Mouse (Mus musculus) mesoderm, embryonic 11.5 days (tissue): ENCODE measurements at regions not wholly inside any gene's neighbourhood (a gene's known extent, or its start where the extent isn't known, plus 50 kb on each side); places are given as distances from the start of the nearest gene placed in this dataset.

Source experiments
- DNase-seq: peaks from one replicate; pipeline ENCODE4 v3.0.0-alpha.2; 2012; ENCODE audit warnings: low read depth, low spot score

DNA sequence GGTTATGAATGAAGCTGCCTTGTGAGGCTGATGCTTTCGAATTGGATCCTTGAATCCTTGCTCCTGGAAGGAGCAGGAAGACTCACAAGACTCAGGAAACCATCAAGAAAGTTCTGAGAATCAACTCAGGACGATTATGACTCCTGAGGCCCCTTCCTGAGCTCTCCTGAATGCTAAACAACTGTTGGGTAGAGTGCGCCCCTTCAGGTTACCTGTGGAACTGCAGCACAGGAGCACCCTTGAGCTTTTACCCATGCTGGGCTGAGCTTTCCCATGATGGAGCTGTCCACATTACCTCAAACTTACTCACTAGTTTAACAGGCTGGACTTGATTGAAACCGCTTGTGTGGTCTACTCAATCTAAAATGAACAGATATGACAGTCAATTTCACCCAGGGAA, 553.3 kb downstream of the Jrkl start:
- no peak for DNase-seq

DNA sequence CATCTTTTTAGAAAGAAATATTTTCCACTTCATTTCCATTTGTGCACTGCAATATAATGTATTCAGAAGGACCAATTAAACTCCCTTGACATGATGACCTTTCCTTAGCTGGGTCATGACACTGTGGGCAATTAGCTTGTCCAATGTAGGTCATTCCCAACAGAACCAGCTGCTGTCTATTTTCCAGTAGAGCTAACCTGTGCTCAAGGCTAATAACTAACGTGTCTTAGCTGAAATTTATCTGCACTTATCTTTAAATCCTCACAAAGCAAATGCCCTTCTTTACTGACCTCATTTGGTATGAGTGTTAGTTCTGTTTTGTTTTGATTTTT, 554.7 kb downstream of the Jrkl start:
- peak; percentile 23 for DNase-seq

DNA sequence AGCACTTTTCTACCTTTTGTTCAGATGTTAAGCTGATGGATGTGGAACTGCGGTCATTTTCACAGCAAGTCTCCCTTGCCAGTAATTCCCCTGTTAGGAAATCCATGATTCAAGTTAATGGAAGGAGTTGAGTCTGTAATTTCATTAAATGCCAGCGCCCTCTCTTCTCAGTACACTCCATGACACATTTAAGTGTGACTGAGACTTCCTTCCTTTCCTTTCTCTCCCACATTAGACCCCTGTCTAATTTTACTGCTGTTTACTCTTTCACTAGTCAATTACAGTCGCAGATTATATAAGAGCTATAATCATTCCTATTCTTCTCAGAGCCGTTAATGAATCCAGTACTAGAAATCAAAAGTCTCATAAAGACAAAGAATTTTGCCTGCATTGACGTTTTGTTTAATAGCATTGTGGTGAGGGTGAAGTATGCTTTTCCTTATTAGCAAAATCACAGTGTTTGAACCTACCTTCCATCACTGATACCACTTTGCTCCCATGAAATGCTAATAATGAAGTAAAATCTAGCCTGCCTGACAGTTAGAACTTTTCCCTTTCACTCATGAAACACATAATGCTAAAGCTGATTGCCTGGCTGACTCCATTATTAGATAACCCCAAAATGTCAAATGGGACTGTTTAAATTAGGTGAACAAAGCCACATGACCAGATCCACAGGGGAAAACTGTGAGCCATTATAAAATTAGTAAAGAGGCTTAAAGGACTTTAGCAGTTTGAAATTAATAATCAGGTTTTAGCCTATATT, 555.3 kb downstream of the Jrkl start:
- DNase-seq, result peak; percentile 14
